Mouse (Mus musculus): ENCODE measurements at regions not wholly inside any gene's neighbourhood (a gene's known extent, or its start where the extent isn't known, plus 50 kb on each side); places are given as distances from the start of the nearest gene placed in this dataset.

DNA sequence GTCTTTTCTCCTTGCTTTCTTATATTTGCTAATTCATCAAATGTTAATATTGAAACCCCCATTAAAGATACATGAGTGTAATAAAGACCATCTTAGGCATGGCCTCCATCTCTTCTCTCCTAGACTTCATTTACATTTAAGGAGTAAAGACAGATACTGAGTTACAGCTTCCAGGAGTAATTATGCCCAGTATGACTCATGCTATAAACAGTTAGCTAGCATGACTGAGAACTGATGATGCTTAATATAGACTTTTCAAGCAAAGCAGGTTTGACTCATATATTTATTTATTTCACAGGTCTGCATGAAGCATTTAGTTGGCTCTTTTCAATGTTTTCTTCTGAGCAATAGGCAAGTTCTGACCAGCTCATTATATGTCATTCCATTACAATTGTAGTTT, 453.7 kb upstream of the Cntn6 start:
- no peak for DNase-seq (ENCODE audit: low read depth, low spot score)

DNA sequence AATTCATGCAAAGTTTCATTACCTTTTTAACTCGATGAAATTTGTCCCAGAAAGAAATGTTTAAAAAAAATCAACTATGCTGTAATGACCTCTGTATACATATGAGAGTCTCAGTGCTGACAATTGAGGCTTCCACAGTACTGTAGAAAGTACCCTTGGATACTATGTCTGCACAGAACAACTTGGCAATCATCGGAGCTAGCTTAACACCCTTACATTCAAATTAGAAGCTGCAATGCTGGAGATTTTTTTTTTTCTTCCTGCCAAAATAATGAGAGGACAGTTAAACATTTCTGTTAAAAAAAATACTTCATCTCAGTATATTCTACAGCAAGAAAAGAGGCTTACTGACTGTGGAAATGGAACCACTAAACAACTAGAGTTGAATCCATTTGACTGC, 452.1 kb upstream of the Cntn6 start:
- DNase-seq (ENCODE audit: low read depth, low spot score): no peak

DNA sequence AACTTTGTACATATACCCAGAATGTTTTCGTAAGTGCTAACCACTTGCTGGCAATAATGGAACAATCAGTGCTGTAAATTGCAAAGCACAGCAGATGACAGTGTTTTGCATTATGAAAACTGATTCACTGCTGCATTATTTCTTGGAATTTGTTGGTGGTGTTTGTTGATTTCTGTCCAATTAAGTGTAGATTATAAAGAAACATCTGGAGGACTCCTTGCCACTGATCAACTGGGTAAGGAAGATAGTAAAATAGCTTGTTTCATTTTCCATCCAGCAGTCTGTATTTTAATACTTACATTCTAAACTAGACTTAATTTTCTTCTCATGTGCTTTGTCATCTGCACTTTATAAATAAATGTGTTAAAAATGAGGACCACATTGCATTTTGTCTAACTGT, 436.6 kb upstream of the Cntn6 start:
- no peak for DNase-seq (ENCODE audit: low read depth, low spot score)

DNA sequence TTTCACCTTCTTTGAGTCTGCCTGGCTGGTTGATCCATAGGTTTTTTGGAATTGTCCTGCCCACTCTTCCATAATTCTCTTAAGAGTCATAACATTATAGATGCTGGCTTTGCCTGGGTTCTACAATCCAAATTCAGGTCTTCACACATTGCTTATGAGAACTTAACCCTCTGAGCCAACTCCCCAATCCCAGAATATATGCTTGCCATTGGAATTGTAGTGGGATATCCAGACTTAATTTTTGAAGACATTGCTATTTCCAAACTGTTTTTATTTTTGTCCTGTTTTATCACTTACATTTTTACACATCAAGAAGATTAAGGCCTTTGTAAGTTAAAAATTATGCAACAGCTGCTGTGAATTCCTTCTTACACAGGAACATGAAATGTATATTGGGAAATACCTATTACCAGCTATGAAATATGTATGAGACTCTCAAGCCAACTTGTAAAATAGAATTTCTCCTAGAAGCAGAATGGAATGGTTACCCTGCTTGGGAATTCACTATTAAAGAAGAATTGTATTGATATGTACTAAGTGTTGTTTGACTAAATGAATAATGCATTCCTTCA, 430.8 kb upstream of the Cntn6 start:
- no peak for DNase-seq (ENCODE audit: low read depth, low spot score)

DNA sequence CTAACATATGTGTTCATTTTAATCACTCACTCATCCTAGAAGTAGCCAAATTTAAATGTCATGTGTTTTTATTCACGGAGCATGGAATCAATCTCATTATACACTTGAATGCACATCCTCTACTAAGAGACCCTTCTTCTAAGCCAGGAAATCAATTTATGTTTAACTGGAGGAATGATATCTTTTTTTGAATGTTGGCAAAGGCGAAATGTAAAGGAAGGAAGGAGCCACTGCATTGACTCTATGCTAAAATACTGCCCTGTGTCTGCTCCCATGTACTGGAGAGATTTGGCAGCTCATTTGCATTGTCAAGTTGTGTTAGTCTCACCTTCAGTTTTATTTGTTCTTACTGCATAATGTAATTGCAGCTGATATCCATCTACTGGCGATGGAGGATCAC, 412.0 kb upstream of the Cntn6 start:
- DNase-seq (ENCODE audit: low read depth, low spot score): no peak

DNA sequence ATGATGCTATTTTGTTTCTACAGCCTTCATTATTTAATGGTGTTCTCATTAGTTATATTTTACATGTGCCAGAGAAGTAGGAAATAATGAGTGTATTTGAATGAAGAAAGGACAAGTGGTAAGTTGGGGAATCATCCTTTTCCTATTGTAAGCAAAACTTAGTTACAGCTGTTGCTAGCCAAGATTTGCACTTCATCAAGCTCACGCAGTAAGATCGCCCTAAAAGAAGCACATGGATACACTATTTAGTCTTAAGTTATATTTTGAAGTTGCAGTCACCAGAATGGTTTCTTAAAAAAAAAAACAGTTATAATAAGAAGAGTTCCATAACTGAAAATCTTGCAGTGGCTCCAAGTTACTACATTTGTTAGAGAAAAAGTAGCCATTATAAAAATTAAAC, 410.3 kb upstream of the Cntn6 start:
- DNase-seq (ENCODE audit: low read depth, low spot score): no peak

DNA sequence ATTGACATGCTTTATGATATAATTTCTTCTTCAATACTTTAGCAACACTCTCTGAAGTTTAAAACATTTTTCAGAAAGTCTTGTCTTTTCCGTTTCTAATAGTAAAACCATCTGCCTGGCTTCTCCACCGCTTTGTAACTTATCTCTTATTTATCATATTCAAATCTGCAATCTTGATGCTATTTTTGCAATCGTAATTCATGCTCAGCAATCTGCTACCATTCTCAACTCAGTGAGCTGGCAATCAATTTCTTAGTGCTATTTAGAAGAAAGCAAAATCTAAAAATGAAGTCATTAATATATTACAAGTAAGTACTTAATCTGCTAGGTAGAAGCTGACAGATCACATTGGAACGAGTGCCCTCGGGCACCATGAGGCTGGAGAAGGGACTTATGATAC, 384.2 kb upstream of the Cntn6 start:
- no peak for DNase-seq (ENCODE audit: low read depth, low spot score)

All from ES-CJ7 (cell line).